Mouse (Mus musculus) frontal cortex, adult 2 months (tissue): Measurements from ENCODE around the gene Plekhf1. TPM values are rescaled to one million over a fixed set of nuclear protein-coding genes. Genes with fewer than 3 reads are reported as not detected.

Source experiments
- DNase-seq, 2 experiments: peaks; one replicate each; pipeline ENCODE4 v3.0.0; 2022; ENCODE audit warnings: low spot score in 1 of 2; ENCODE audit errors: extremely low spot score in 1 of 2
- polyA plus RNA-seq: library from polyadenylated mRNA; depleted of rRNA; stranded (reverse); fragments of >200 nt; gene quantifications from 2 replicates; pipeline ENCODE4 v1.2.3, GENCODE M21; 2012

The Plekhf1 gene
- polyA plus RNA-seq, 1 experiment: 1.4 TPM

GRCm38 (mm10) chr7:38189136-38189982, 38.5 kb downstream of the Plekhf1 start:
- DNase-seq: peak in 1 of 2 experiments; percentile 25

DNA sequence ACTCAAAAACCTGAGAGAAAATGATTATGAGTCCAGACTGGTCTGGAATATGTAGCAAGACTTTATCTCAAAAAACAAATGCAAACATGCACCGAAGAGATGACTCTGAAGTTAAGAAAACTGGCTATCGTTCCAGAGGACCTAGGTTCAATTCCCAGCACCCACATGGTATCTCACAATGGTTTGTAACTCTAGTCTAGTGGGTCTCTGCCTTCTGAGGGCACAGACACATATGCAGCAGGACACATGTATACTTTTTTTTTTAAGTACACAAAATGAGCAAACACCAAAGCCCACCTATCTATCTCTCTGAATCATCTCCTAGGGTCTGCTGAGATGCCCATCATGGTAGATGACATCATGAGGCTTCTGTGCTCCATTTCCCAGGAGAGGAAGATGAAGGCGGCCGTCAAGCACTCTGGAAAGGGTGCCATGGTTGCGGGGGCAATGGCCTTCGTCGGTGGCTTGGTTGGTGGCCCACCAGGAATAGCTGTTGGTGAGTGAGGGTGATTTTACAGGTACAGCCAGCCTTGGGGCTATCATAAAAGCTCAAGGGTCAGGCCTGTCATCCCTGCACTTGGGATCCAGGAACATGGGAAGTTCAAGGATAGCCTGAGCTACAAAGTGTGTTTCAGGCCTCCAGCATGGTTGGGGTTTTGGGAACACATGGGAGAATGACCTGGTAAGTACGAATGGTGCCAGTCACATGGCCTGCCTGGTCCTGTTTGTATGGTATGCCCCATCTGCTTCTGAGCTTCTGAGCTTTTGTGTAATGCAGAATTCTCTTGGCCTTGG, 39.3 kb downstream of the Plekhf1 start:
- no peak for DNase-seq

- DNase-seq: no peak
Measured at GRCm38 (mm10) chr7:38187796-38188195, 40.0 kb downstream of the Plekhf1 start.

GRCm38 (mm10) chr7:38186861-38187260, 41.0 kb downstream of the Plekhf1 start:
- DNase-seq: no peak

GRCm38 (mm10) chr7:38184786-38185185, 43.0 kb downstream of the Plekhf1 start:
- DNase-seq: no peak

DNA sequence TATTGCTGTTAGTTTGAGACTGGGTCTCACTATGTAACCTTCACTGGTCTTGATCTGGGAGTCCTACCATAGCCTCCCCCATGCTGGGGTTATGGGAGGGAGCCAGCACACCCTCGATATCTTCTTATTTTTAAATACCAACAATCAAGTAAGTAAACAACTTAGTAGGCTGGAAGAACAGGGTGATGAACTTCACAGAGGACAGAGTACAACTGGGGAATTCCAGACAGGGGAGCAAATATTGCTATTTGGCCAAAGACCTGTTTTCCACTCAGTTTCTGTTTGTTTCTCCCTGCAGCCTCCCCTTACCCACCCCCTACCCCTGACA, 43.4 kb downstream of the Plekhf1 start:
- no peak for DNase-seq

GRCm38 (mm10) chr7:38183709-38184417, 44.0 kb downstream of the Plekhf1 start:
- peak; percentile 72 to 89 for DNase-seq

DNA sequence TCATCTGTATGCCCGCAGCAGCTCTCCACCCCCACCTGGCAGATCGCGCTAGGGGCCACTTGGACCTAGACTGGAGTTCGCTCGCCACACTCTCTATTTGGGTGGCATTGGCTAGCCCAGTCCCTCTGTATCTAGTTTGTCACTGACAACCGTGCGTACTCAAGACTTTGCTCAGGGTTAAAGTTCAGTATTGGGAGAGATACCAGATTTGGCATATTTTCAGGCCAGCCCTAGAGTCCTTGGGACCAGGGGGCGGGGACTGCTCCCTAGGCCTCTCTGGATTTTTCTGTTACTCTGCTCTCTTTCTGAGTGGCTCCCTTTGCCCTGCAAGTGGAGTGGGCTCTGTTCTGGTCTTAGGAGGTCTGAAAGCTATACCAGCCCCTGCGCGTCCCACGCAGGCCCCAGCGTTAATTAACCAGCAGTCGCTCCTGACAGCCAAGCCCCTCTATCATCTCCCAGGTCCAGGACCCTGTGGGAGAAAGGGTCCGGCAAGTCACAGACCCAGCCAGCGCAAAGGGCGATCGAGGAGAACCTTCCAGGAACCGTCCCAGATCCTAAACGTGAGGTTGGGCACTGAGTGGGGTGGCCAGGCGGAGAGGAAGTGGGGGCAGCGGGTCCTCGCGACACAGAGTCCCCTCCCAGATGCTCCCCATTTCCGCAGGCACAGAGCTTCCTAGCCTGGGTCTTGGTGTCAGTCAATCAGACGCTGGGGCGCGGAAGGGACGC, 44.7 kb downstream of the Plekhf1 start, which contains the start of gene 1600014C10Rik:
Gene 1600014C10Rik (plus strand): TSS at position 256 of the 726 bp plus-strand sequence.
- DNase-seq: no peak

GRCm38 (mm10) chr7:38182596-38182961, 45.2 kb downstream of the Plekhf1 start:
- DNase-seq: peak in 1 of 2 experiments; percentile 87

- DNase-seq: no peak
Measured at GRCm38 (mm10) chr7:38181366-38181765, 46.5 kb downstream of the Plekhf1 start.

DNA sequence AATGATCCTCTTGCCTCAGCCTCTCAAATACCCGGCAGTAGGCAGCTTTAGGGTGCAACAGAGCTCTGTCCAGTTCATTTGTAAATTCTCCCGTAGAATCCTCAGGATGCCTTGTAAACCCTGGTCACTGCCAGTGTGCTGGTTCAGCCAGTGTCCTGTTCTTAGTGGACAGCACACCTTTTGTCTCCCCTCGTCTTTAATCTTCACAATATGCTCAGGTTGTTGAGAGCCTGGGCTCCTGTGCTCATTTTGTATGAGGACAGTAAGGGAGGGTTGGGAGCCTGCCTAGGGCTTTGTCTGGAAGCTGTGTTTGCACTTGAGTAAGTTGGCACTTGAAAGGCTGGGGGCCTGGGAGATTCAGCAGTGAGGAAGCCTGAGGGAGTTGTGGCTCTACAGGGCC, 47.9 kb downstream of the Plekhf1 start:
- DNase-seq: no peak

- DNase-seq: no peak
Measured at GRCm38 (mm10) chr7:38176056-38176455, 51.8 kb downstream of the Plekhf1 start.

DNA sequence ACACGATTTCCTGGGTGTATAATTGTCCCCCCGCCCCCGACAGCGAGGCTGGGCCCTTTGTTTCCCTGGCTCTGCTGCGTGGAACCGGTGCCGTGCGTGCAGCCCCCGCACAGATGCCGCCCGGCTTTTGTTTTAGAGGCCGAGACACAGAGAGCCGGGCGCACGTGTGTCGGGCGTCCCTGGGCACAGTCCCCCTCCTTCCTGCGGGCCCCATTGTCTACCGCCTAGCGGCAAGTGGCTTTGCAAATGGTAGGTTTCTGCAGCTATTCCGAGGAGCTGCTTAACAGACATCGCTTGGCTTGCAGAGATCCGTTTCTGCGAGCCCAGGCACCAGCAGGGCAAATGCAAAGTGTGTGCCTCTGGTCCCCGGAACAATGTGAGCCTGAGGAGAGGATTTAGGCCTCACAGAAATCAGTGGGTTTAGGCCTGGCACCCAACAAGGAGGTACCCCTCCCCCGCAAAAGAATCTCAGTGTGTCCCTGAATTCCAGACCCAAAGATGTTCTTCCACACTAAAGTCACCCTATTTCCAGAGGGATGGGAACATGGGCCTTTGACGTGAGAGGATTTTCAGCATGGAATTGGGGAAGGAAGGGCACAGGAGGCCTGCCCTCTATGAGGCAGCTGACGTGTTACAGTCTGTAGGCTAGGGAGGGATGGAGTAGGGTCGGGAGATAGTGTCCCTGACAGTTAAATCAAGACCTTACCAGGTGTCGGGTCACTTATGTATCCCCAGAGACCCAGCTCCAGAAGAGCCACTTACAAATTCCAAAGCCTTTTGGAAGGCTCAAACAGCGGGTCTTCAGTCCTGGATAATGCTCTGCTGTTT, 53.3 kb downstream of the Plekhf1 start:
- peak in 1 of 2 experiments; percentile 49 for DNase-seq

- DNase-seq: no peak
Measured at GRCm38 (mm10) chr7:38173871-38174270, 53.9 kb downstream of the Plekhf1 start.

GRCm38 (mm10) chr7:38167724-38168141, 60.1 kb downstream of the Plekhf1 start:
- DNase-seq: peak; percentile 75 to 90
